ENCODE assay signal across 8 mouse cellular contexts in the genomic region with DNA sequence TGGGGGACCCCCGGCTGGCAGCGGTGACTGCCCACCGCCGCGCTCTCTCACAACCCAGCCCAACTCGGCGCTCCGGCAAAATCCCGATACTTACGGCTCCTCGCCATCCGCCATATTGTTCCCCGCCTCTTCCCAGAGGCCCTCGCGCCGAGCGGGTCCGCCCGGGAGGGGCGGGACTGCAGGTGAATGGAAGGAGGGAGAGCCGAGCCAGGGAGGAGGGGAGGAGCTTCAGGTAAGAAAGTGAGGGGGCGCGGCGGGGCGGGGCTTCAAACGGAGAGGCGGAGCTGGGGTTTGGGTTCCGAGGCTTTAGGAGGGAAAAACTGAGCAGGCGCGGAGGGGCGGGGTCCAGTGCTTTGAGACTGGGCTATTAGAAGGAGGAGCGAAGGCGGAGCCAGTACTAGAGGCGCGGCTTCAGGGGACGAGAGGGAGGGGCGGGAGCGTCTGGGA. TPM values are rescaled to one million over a fixed set of nuclear protein-coding genes. Genes with fewer than 3 reads are reported as not detected.
DNase-seq lines count a peak whose midpoint lies in the region; ATAC-seq and TF ChIP-seq lines count a peak whose summit lies in the region.

Uba3 (minus strand) TSS at position 209 of the 447 bp plus-strand sequence.

- no peak for TF ChIP-seq CTCF in liver, embryonic 14.5 days (IDR thresholded peaks at IDR 0.05; ENCODE audit: low read depth)
- TF ChIP-seq CTCF in stomach, postnatal 0 days (IDR thresholded peaks at IDR 0.05; ENCODE audit: low read depth) = no peak

- peaks cover 40% of the 10 kb centered on the region for H3K4me1 ChIP-seq in forebrain, embryonic 10.5 days
- peaks cover 17% of the 10 kb centered on the region for H3K4me1 ChIP-seq in heart, embryonic 15.5 days (replicated peaks)
- H3K4me1 ChIP-seq in liver, embryonic 14.5 days (replicated peaks; ENCODE audit: control insufficient read depth in 2 of 2, insufficient read depth in 2 of 2, low read length in 1 of 2) = peaks cover 32 to 34% of the 10 kb centered on the region in 2 experiments
- H3K4me1 ChIP-seq in neural tube, embryonic 11.5 days (ENCODE audit: control insufficient read depth, insufficient read depth, low read length) = peaks cover 6% of the 10 kb centered on the region; the same call in 1 of the 2 replicates
- H3K4me1 ChIP-seq in stomach, postnatal 0 days (replicated peaks; ENCODE audit: control insufficient read depth, insufficient read depth) = no peaks in the 10 kb centered on the region

- peak within 1 kb of the TSS; percentile 70 for H3K4me2 ChIP-seq in heart, embryonic 15.5 days
- H3K4me2 ChIP-seq in liver, embryonic 14.5 days (ENCODE audit: low read depth) = peak within 1 kb of the TSS; percentile 89
- H3K4me2 ChIP-seq in neural tube, embryonic 11.5 days (ENCODE audit: low read depth) = peak within 1 kb of the TSS; percentile 66
- peak within 1 kb of the TSS; percentile 82 for H3K4me2 ChIP-seq in stomach, postnatal 0 days (replicated peaks; ENCODE audit: low read depth)

- DNase-seq in CD8-positive naive resting alpha-beta T cell, adult 2 months (ENCODE audit: low read depth in 2 of 2, low spot score in 2 of 2) = peak; percentile 97 to 99
- DNase-seq in c-Kit-positive CD71-negative TER-119-negative erythroid progenitor cells, embryonic 14.5 days (ENCODE audit: low read depth) = peak; percentile 99
- peak; percentile 100 for DNase-seq in forebrain, embryonic 10.5 days (ENCODE audit: extremely low spot score, low spot score)
- peak; percentile 100 for DNase-seq in kidney, postnatal 25 days
- peak; percentile 98 to 99 (median 98) for DNase-seq in liver, embryonic 14.5 days (ENCODE audit: low read depth in 3 of 3, low spot score in 3 of 3)
- peak; percentile 100 for DNase-seq in neural tube, embryonic 11.5 days (ENCODE audit: low spot score)
- DNase-seq in stomach, postnatal 0 days (ENCODE audit: low spot score) = peak; percentile 100

- TF ChIP-seq EP300 in liver, embryonic 14.5 days (IDR thresholded peaks at IDR 0.05; ENCODE audit: low read depth) = no peak
- TF ChIP-seq EP300 in stomach, postnatal 0 days (optimal IDR thresholded peaks at IDR 0.05) = no peak

- peaks cover 8% of the 10 kb centered on the region for H3K36me3 ChIP-seq in forebrain, embryonic 10.5 days (replicated peaks)
- 0 out of 2 replicates have a peak, but pooled peaks cover 8% of the 10 kb centered on the region for H3K36me3 ChIP-seq in heart, embryonic 15.5 days
- H3K36me3 ChIP-seq in liver, embryonic 14.5 days (replicated peaks; ENCODE audit: control insufficient read depth, insufficient read depth, low read depth) = no peaks in the 10 kb centered on the region; the same call in 1 of the 2 replicates
- H3K36me3 ChIP-seq in neural tube, embryonic 11.5 days (ENCODE audit: control insufficient read depth, insufficient read depth, low read length) = no peaks in the 10 kb centered on the region
- no peaks in the 10 kb centered on the region for H3K36me3 ChIP-seq in stomach, postnatal 0 days (ENCODE audit: control insufficient read depth, insufficient read depth, low read length)

- no peaks in the 10 kb centered on the region for H3K27me3 ChIP-seq in forebrain, embryonic 10.5 days (ENCODE audit: poor library complexity, severe bottlenecking)
- H3K27me3 ChIP-seq in heart, embryonic 15.5 days = no peaks in the 10 kb centered on the region
- no peaks in the 10 kb centered on the region for H3K27me3 ChIP-seq in liver, embryonic 14.5 days (ENCODE audit: control insufficient read depth, insufficient read depth, low read length)
- H3K27me3 ChIP-seq in neural tube, embryonic 11.5 days (ENCODE audit: control insufficient read depth, insufficient read depth, low read length) = no peaks in the 10 kb centered on the region
- H3K27me3 ChIP-seq in stomach, postnatal 0 days (ENCODE audit: control insufficient read depth, insufficient read depth, low read length) = no peaks in the 10 kb centered on the region

- peak within 1 kb of the TSS; percentile 99 for H3K9ac ChIP-seq in heart, embryonic 15.5 days
- H3K9ac ChIP-seq in liver, embryonic 14.5 days (replicated peaks) = peak within 1 kb of the TSS; percentile 98
- H3K9ac ChIP-seq in neural tube, embryonic 11.5 days (ENCODE audit: low read length) = peak within 1 kb of the TSS; percentile 93
- peak within 1 kb of the TSS; percentile 90 for H3K9ac ChIP-seq in stomach, postnatal 0 days (ENCODE audit: low read length)

- H3K4me3 ChIP-seq in forebrain, embryonic 10.5 days = peak within 1 kb of the TSS; percentile 90
- H3K4me3 ChIP-seq in heart, embryonic 15.5 days = peak within 1 kb of the TSS; percentile 94
- H3K4me3 ChIP-seq in liver, embryonic 14.5 days (ENCODE audit: insufficient read depth in 1 of 2, low read depth in 2 of 2, low read length in 2 of 2) = peak within 1 kb of the TSS; percentile 94 to 99
- H3K4me3 ChIP-seq in neural tube, embryonic 11.5 days (ENCODE audit: low read depth, low read length) = peak within 1 kb of the TSS; percentile 82
- H3K4me3 ChIP-seq in stomach, postnatal 0 days (ENCODE audit: low read depth, low read length) = peak within 1 kb of the TSS; percentile 84

- under 1% methylated on average over 38 of the region's 38 CpGs for WGBS in forebrain, embryonic 10.5 days
- WGBS in heart, embryonic 15.5 days = 1% methylated on average over 38 of the region's 38 CpGs
- 1% methylated on average over 38 of the region's 38 CpGs for WGBS in liver, embryonic 14.5 days (ENCODE audit: insufficient replicate concordance)
- WGBS in neural tube, embryonic 11.5 days = 0% methylated on average over 38 of the region's 38 CpGs
- WGBS in stomach, postnatal 0 days = 0% methylated on average over 37 of the region's 38 CpGs

- H3K9me3 ChIP-seq in forebrain, embryonic 10.5 days = no peaks in the 10 kb centered on the region
- H3K9me3 ChIP-seq in heart, embryonic 15.5 days (replicated peaks) = no peaks in the 10 kb centered on the region
- H3K9me3 ChIP-seq in liver, embryonic 14.5 days (ENCODE audit: control insufficient read depth, low read length) = no peaks in the 10 kb centered on the region
- no peaks in the 10 kb centered on the region for H3K9me3 ChIP-seq in neural tube, embryonic 11.5 days (ENCODE audit: control insufficient read depth, low read length)
- H3K9me3 ChIP-seq in stomach, postnatal 0 days (ENCODE audit: control insufficient read depth, low read length) = no peaks in the 10 kb centered on the region

- peak; percentile 99 for ATAC-seq in heart, embryonic 15.5 days (replicated peaks; ENCODE audit: insufficient number of reproducible peaks, insufficient read depth, low FRiP score, low read depth)
- peak; percentile 97 for ATAC-seq in liver, embryonic 14.5 days (ENCODE audit: insufficient read depth)
- ATAC-seq in neural tube, embryonic 11.5 days (ENCODE audit: insufficient read depth, low FRiP score, low TSS enrichment) = peak; percentile 95
- peak; percentile 97 for ATAC-seq in stomach, postnatal 0 days (ENCODE audit: low FRiP score, low TSS enrichment)

- peak within 1 kb of the TSS; percentile 98 for H3K27ac ChIP-seq in forebrain, embryonic 10.5 days
- peak within 1 kb of the TSS; percentile 82 for H3K27ac ChIP-seq in heart, embryonic 15.5 days
- H3K27ac ChIP-seq in liver, embryonic 14.5 days = peak within 1 kb of the TSS; percentile 79
- peak within 1 kb of the TSS; percentile 69 for H3K27ac ChIP-seq in neural tube, embryonic 11.5 days (ENCODE audit: low read depth, low read length)
- peak within 1 kb of the TSS; percentile 88 for H3K27ac ChIP-seq in stomach, postnatal 0 days (replicated peaks)

RNA-seq across cellular contexts. Expression of gene Uba3, which starts in this region (rescaled TPM):
- 84.3 and 87.1 TPM in 2 replicates for polyA plus RNA-seq in forebrain, embryonic 10.5 days (2016; fragmentation: Nextera tagmentation; extraction: Ambion mirVana)
- polyA plus RNA-seq in heart, embryonic 15.5 days (2015; fragmentation: Nextera tagmentation; extraction: Ambion mirVana) = 64.0 and 66.2 TPM in 2 replicates
- polyA plus RNA-seq in liver, embryonic 14.5 days (2012; rRNA removed) = 15.2 and 22.3 TPM in 2 replicates
- 24.9 and 25.5 TPM in 2 replicates for polyA plus RNA-seq in liver, embryonic 14.5 days (2014; fragmentation: Nextera tagmentation; extraction: Ambion mirVana)
- 104 and 106 TPM in 2 replicates for polyA plus RNA-seq in neural tube, embryonic 11.5 days (2014; fragmentation: Nextera tagmentation; extraction: Ambion mirVana)
- polyA plus RNA-seq in stomach, postnatal 0 days (2015; fragmentation: Nextera tagmentation; extraction: Ambion mirVana) = 33.3 and 33.7 TPM in 2 replicates

Comparison
In these comparisons a context has a peak if more than half of its experiments do, and no peak if none do; other contexts are left out.
1. Peak in every context shown above with its lines: DNase-seq, ATAC-seq, H3K4me3 ChIP-seq and H3K27ac ChIP-seq.